Mouse (Mus musculus) gastrocnemius, adult 2 months (tissue): Measurements from ENCODE around the gene Zfp454. TPM values are rescaled to one million over a fixed set of nuclear protein-coding genes. Genes with fewer than 3 reads are reported as not detected.

Experiments
- DNase-seq: peaks from one replicate; pipeline ENCODE4 v3.0.0; 2022
- H3K27ac ChIP-seq: fragments of 200-600 bp; 2 replicates; pipeline ENCODE4 v1.8.1; 2022; ENCODE audit warnings: mild to moderate bottlenecking
- H3K4me3 ChIP-seq: fragments of 200-600 bp; 2 replicates; pipeline ENCODE4 v1.8.1; 2022; ENCODE audit warnings: mild to moderate bottlenecking, moderate library complexity
- CTCF ChIP-seq: fragments of 200-600 bp; IDR thresholded peaks from 2 replicates; pipeline ENCODE4 v1.8.1; 2022; ENCODE audit warnings: antibody characterized with exemption, mild to moderate bottlenecking, moderate library complexity
- intact Hi-C: fragments of 180-260 bp; cut with DNase I; formaldehyde crosslinking; loops from one replicate; pipeline ENCODE4 v1.15.1; 2025
- total RNA-seq, 2 experiments: library from RNA; stranded (reverse); gene quantifications; 2 replicates each; pipeline ENCODE4 v1.2.3; 2021

Gene Zfp454
- total RNA-seq, 2 experiments from 2014 or later, result 1.9 to 3.2 TPM

- H3K27ac ChIP-seq, result no peak overlapping the region
- H3K4me3 ChIP-seq, result peak overlapping the region; percentile 79
- peak; percentile 36 for DNase-seq
- no peak for TF ChIP-seq CTCF
- intact Hi-C loops, result loop anchor here (5.0 kb wide), 1 partner anchor 44 kb away; the partner anchor contains the start of gene Zfp879
Measured at GRCm38 (mm10) chr11:50886231-50886932, 1.1 kb downstream of the Zfp454 start.

GRCm38 (mm10) chr11:50883756-50884155 is 3.7 kb downstream of the Zfp454 start:
- no peak overlapping the region for H3K27ac ChIP-seq
- no peak overlapping the region for H3K4me3 ChIP-seq
- intact Hi-C loops, result no loop called here
- TF ChIP-seq CTCF, result no peak
- no peak for DNase-seq

GRCm38 (mm10) chr11:50878641-50879040 is 8.8 kb downstream of the Zfp454 start:
- no peak overlapping the region for H3K27ac ChIP-seq
- no peak for DNase-seq
- intact Hi-C loops, result no loop called here
- H3K4me3 ChIP-seq, result no peak overlapping the region
- TF ChIP-seq CTCF, result no peak

- DNase-seq, result peak; percentile 21
- intact Hi-C loops, result no loop called here
- H3K27ac ChIP-seq, result no peak overlapping the region
- TF ChIP-seq CTCF, result no peak
- peak overlapping the region; percentile 67 for H3K4me3 ChIP-seq
Measured at GRCm38 (mm10) chr11:50850989-50851601, 36.4 kb downstream of the Zfp454 start.

GRCm38 (mm10) chr11:50850177-50850735 is 37.2 kb downstream of the Zfp454 start, which contains the start of gene Grm6:
Grm6 (plus strand) TSS chr11:50850685.
- DNase-seq, result no peak
- Histone ChIP-seq H3K4me3 (peak within 1 kb of the TSS; percentile 67), H3K27ac (no peak within 1 kb of the TSS)
- no peak for TF ChIP-seq CTCF
- intact Hi-C loops, result no loop called here

GRCm38 (mm10) chr11:50849310-50849709 is 38.1 kb downstream of the Zfp454 start:
- DNase-seq, result no peak
- intact Hi-C loops, result no loop called here
- H3K4me3 ChIP-seq, result no peak overlapping the region
- no peak overlapping the region for H3K27ac ChIP-seq
- no peak for TF ChIP-seq CTCF

- Histone ChIP-seq H3K27ac (no peak overlapping the region), H3K4me3 (no peak overlapping the region)
- no peak for TF ChIP-seq CTCF
- DNase-seq, result no peak
- intact Hi-C loops, result no loop called here
Measured at GRCm38 (mm10) chr11:50848520-50849137, 38.8 kb downstream of the Zfp454 start.

- TF ChIP-seq CTCF, result 0 out of 2 replicates have a peak, but pooled peaks have one; percentile 4
- no peak for DNase-seq
- intact Hi-C loops, result no loop called here
- no peak overlapping the region for H3K27ac ChIP-seq
- H3K4me3 ChIP-seq, result no peak overlapping the region
Measured at GRCm38 (mm10) chr11:50847047-50847446, 40.4 kb downstream of the Zfp454 start.

- Histone ChIP-seq H3K4me3 (no peak overlapping the region), H3K27ac (no peak overlapping the region)
- TF ChIP-seq CTCF, result no peak
- intact Hi-C loops, result no loop called here
- DNase-seq, result no peak
Measured at GRCm38 (mm10) chr11:50845951-50846350, 41.5 kb downstream of the Zfp454 start.

- intact Hi-C loops, result loop anchor here (1.0 to 5.0 kb wide), 2 partner anchors 46 to 75 kb away; partner anchors contain the start of genes Zfp2 and Zfp454
- peak; percentile 94 for DNase-seq
- H3K4me3 ChIP-seq, result peak within 1 kb of the TSS; percentile 83
- TF ChIP-seq CTCF, result no peak
- peak within 1 kb of the TSS; percentile 85 for H3K27ac ChIP-seq
Measured at GRCm38 (mm10) chr11:50841023-50841735, 46.3 kb downstream of the Zfp454 start, which contains the start of gene Zfp879. Zfp879 (minus strand) TSS chr11:50841552.

GRCm38 (mm10) chr11:50835727-50836126 is 51.7 kb downstream of the Zfp454 start:
- Histone ChIP-seq H3K4me3 (no peak overlapping the region), H3K27ac (no peak overlapping the region)
- TF ChIP-seq CTCF, result no peak
- DNase-seq, result no peak
- intact Hi-C loops, result no loop called here
